Mouse (Mus musculus) frontal cortex, postnatal 25 days (tissue): ENCODE data around the gene L3hypdh.
"Not testable (repeated sequence)": the region's sequence is repeated elsewhere in the genome, so short reads cannot be mapped to it uniquely, and the experiment has no call there.

Source experiments
- DNase-seq, 2 experiments: peaks; one replicate each; pipeline ENCODE4 v3.0.0; 2022; ENCODE audit warnings: low spot score in 2 of 2

Gene L3hypdh

GRCm38 (mm10) chr12:72053851-72054250 is 31.4 kb downstream of the L3hypdh start:
- no peak for DNase-seq

- DNase-seq: no peak
Observed at GRCm38 (mm10) chr12:72053303-72053702, 31.9 kb downstream of the L3hypdh start.

GRCm38 (mm10) chr12:72052571-72052970 is 32.7 kb downstream of the L3hypdh start:
- no peak for DNase-seq

- DNase-seq: no peak
Observed at GRCm38 (mm10) chr12:72050821-72051220, 34.4 kb downstream of the L3hypdh start.

DNA sequence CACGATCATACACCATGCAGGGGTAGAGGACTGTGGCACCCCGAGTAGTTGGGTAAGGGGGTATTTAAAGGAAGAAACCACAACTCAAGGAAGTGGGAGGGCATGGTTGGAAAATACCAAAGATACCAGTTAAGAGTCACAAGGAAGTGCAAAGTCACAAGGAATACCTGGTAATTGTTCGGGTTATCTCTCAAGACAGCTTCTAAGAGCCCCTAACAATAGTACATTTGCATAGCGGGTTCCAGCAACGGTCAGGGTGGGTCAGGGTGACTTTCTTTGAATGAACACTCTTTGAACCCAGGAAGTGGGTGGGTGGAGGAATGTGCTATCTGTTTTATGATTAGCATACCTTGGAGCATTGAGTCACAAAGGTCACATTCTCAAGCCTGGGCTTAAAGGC is 35.1 kb downstream of the L3hypdh start:
- DNase-seq: not testable (repeated sequence)

- no peak for DNase-seq
Observed at GRCm38 (mm10) chr12:72047513-72047912, 37.7 kb downstream of the L3hypdh start.

- DNase-seq: no peak
Observed at GRCm38 (mm10) chr12:72041238-72041637, 44.0 kb downstream of the L3hypdh start.

DNA sequence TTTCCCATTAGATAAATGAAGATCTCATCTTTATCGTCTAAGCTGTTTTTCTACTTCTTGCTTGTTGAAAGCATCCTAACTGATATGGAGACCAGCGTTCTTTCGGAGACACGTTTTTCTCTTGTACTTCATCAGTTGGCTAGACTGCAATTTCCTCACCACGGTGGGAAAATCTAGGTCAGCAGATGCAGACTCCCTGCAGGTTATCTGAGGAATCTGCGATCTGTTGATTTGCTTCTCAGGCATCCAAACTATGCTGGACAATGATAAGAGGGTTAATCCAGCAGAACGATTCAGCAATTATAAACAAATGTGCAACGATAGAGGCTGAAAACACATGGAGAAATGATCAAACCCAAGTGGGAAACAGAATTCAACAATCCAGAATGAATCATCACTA is 45.7 kb downstream of the L3hypdh start:
- DNase-seq: no peak

- no peak for DNase-seq
Observed at GRCm38 (mm10) chr12:72038866-72039265, 46.4 kb downstream of the L3hypdh start.

DNA sequence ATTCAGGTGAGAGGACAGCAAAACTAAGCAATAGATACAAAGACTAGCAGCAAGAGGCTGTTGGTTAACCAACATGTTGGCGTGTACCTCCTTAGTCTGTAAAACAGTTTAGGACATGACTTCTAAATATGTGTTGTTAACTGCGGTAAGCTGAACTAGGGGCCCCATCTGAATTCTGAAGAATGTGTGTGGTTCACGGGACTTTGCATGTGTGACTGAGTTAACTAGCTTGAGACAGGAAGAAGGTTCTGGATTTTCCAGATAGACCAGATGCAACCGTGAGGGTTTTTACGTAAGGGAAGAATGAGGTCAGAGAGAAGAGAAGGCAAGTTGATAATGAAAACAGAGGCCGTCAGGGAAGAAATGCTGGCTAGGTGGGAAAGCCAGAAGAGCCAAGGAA is 48.2 kb downstream of the L3hypdh start:
- DNase-seq: no peak

GRCm38 (mm10) chr12:72036097-72036661 is 49.1 kb downstream of the L3hypdh start:
- DNase-seq: no peak

DNA sequence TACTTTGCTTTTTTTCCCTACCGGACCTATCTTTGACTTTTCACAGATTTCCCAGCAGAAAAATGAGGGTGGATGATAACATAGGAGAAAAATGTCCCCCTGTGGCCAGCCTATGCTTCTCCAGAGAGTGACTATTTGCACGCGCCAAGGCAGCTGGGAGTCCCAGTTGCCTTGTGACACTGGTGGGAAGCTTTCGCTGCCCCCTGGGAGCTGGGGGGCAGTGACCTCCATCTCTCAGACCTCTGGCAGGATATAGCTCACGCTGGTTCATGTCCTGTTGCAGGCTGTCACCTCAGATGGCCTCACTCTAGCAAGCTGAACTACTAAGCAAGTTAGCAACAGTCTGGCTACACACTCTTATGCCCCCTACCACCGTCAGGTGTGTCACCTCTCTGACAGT is 53.4 kb downstream of the L3hypdh start:
- no peak for DNase-seq

GRCm38 (mm10) chr12:72031171-72031570 is 54.1 kb downstream of the L3hypdh start:
- no peak for DNase-seq

DNA sequence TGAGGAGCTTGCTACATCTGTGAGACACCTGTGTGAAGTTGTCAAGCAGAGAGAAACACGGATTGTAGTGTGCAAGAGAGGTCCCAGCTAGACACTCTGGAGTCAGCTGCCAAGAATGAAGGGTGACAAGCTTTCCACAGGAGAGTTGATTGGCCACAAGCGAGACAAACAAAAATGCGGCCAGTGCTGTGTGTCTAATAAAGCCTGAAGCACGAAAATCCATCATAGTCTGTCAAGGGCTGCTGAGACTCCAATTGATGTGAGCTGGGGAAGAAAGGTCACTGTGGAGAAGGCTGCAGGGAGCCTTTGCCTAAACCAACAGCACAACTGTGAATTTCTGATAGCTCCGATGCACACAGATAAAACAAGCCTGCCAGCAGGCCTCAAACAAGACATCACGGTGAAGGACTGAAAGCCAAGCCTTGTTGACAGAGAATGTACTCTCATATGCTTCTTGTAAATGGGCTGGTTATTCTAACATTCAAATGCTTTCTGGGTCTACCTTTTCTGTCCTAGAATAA is 59.9 kb downstream of the L3hypdh start:
- DNase-seq: no peak

DNA sequence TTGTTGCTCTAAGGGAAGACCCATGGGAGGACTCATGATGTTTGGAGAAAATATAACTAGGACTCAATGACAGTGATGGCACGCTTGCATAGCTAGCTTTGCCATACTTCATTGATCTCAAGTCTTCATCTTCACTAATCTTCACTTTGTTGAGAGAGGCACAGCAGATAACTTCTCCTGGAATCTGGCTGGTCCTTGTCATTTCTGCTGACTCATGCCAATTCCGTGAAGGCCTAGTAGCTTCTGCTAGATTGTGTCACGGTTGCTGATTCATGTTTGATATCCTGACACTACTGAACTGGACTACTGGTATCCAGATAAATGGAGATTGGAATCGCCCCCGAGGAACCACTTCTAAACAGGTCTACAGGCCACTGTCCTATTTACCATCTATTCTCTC is 61.7 kb downstream of the L3hypdh start:
- no peak for DNase-seq
